Mouse (Mus musculus) testis, postnatal 10 days (tissue): ENCODE data around the gene Pus7.
"Not testable (repeated sequence)": the region's sequence is repeated elsewhere in the genome, so short reads cannot be mapped to it uniquely, and the experiment has no call there.

ENCODE experiments used
- DNase-seq: peaks from one replicate; pipeline ENCODE4 v3.0.0; 2021; ENCODE audit warnings: low spot score

Gene Pus7

GRCm38 (mm10) chr5:23755591-23755990 lies 27.9 kb downstream of the Pus7 start:
- no peak for DNase-seq

GRCm38 (mm10) chr5:23749882-23750281 lies 33.6 kb downstream of the Pus7 start:
- no peak for DNase-seq

- no peak for DNase-seq
These were observed 40.2 kb downstream of the Pus7 start for GRCm38 (mm10) chr5:23743261-23743660.

- no peak for DNase-seq
These were observed 46.4 kb downstream of the Pus7 start for GRCm38 (mm10) chr5:23737111-23737510.

GRCm38 (mm10) chr5:23736366-23736765 lies 47.1 kb downstream of the Pus7 start:
- DNase-seq, result no peak

GRCm38 (mm10) chr5:23721956-23722355 lies 61.6 kb downstream of the Pus7 start:
- DNase-seq, result no peak

- no peak for DNase-seq
These were observed 64.6 kb downstream of the Pus7 start for GRCm38 (mm10) chr5:23718881-23719328.

- DNase-seq, result no peak
These were observed 65.4 kb downstream of the Pus7 start for GRCm38 (mm10) chr5:23718182-23718534.

GRCm38 (mm10) chr5:23717469-23718181 lies 65.9 kb downstream of the Pus7 start:
- no peak for DNase-seq

GRCm38 (mm10) chr5:23713401-23714335 lies 69.8 kb downstream of the Pus7 start:
- DNase-seq, result no peak

- DNase-seq, result peak; percentile 85
These were observed 71.1 kb downstream of the Pus7 start for GRCm38 (mm10) chr5:23712130-23713001.

GRCm38 (mm10) chr5:23711671-23712129 lies 71.8 kb downstream of the Pus7 start:
- not testable (repeated sequence) for DNase-seq

- no peak for DNase-seq
These were observed 72.3 kb downstream of the Pus7 start for GRCm38 (mm10) chr5:23711244-23711643.

- no peak for DNase-seq
These were observed 73.8 kb downstream of the Pus7 start for GRCm38 (mm10) chr5:23709661-23710060.

- DNase-seq, result not testable (repeated sequence)
These were observed 76.6 kb downstream of the Pus7 start for GRCm38 (mm10) chr5:23706601-23707597.

GRCm38 (mm10) chr5:23697457-23697856 lies 86.1 kb downstream of the Pus7 start:
- no peak for DNase-seq
